Mouse (Mus musculus) heart, postnatal 0 days (tissue): ENCODE measurements around the gene Fat3. TPM values are rescaled to one million over a fixed set of nuclear protein-coding genes. Genes with fewer than 3 reads are reported as not detected.

Source experiments
- ATAC-seq: fragments of 200-750 bp; cut with Nextera tagmentation; 2 replicates; pipeline ENCODE4 v1.8.0; 2017; ENCODE audit warnings: low read depth, moderate number of reproducible peaks, moderate library complexity; ENCODE audit not compliant: insufficient read depth
- DNase-seq: peaks from one replicate; pipeline ENCODE4 v3.0.0-alpha.2; 2016; ENCODE audit warnings: low spot score
- H3K27ac ChIP-seq: fragments of 300-500 bp; sonication (generic); 2 replicates; pipeline ENCODE4 v1.5.1; 2014; ENCODE audit warnings: low read depth, mild to moderate bottlenecking
- H3K27me3 ChIP-seq: fragments of 300-500 bp; sonication (generic); 2 replicates; pipeline ENCODE4 v1.6.1; 2014; ENCODE audit warnings: low read length, mixed read lengths; ENCODE audit not compliant: control insufficient read depth, insufficient read depth
- H3K36me3 ChIP-seq: fragments of 300-500 bp; sonication (generic); replicated peaks from 2 replicates; pipeline ENCODE4 v1.6.1; 2014; ENCODE audit warnings: low read length, mixed read lengths; ENCODE audit not compliant: control insufficient read depth, insufficient read depth
- H3K4me1 ChIP-seq: fragments of 300-500 bp; sonication (generic); 2 replicates; pipeline ENCODE4 v1.6.1; 2014; ENCODE audit warnings: antibody characterized with exemption; ENCODE audit not compliant: control insufficient read depth, insufficient read depth
- H3K4me2 ChIP-seq: fragments of 300-500 bp; sonication (generic); 2 replicates; pipeline ENCODE4 v1.6.1; 2014; ENCODE audit warnings: low read depth, mild to moderate bottlenecking, low read length, moderate library complexity
- H3K4me3 ChIP-seq: fragments of 300-500 bp; sonication (generic); 2 replicates; pipeline ENCODE4 v1.5.1; 2014; ENCODE audit warnings: low read depth, low read length
- H3K9ac ChIP-seq: fragments of 300-500 bp; sonication (generic); replicated peaks from 2 replicates; pipeline ENCODE4 v1.6.1; 2014; ENCODE audit warnings: low read depth, low read length, mixed read lengths
- H3K9me3 ChIP-seq: fragments of 300-500 bp; sonication (generic); replicated peaks from 2 replicates; pipeline ENCODE4 v1.6.1; 2016; ENCODE audit warnings: low read length; ENCODE audit not compliant: control insufficient read depth
- CTCF ChIP-seq: IDR thresholded peaks from 2 replicates; pipeline ENCODE4 v1.5.1; 2016; ENCODE audit warnings: antibody characterized with exemption, control low read depth, low read depth
- EP300 ChIP-seq: IDR thresholded peaks from 2 replicates; pipeline ENCODE4 v1.6.1; 2016; ENCODE audit warnings: antibody characterized with exemption, low read depth
- WGBS: fragments of 180-500 bp; shearing (Covaris S2); extraction: QIAGEN DNeasy Blood & Tissue Kit; methylation state at CpG from one replicate; pipeline ENCODE4 v1.1.7; 2014; 5-methylcytosine and 5-hydroxymethylcytosine counted together
- polyA plus RNA-seq: library from polyadenylated mRNA; unstranded; fragments of >200 nt; fragmentation: Nextera tagmentation; extraction: Ambion mirVana; gene quantifications from 2 replicates; pipeline ENCODE4 v1.2.1, GENCODE M21; 2015
- total RNA-seq: library from RNA; depleted of rRNA; stranded (reverse); fragments of >200 nt; gene quantifications from 2 replicates; pipeline ENCODE4 v1.2.3, GENCODE M21; 2014; ENCODE audit warnings: low replicate concordance

Fat3 gene
- total and polyA plus RNA-seq, 2 experiments from 2014 or later: 0.19 to 2.4 TPM

DNA sequence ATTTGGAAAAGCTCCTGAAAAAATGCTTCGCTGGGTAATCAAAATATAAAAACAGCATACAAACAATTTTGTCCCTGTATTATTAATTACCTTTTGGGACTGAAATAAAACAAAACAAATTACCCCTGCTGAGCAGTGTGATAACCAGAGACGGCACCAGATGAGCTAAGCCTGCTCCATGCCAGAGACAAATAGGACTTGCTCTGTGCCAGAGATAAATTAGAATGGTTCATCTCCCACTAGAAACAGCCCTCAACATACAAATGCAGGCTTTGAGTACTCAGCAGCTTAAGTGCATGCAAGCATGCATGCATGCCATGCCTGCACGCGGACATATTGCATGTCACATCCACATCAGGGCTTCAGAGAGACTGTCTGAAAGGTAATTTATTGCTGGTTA, 288.9 kb downstream of the Fat3 start:
- H3K9me3 ChIP-seq: no peaks in the 10 kb centered on the region
- ATAC-seq: no peak
- H3K4me2 ChIP-seq: no peak overlapping the region

DNA sequence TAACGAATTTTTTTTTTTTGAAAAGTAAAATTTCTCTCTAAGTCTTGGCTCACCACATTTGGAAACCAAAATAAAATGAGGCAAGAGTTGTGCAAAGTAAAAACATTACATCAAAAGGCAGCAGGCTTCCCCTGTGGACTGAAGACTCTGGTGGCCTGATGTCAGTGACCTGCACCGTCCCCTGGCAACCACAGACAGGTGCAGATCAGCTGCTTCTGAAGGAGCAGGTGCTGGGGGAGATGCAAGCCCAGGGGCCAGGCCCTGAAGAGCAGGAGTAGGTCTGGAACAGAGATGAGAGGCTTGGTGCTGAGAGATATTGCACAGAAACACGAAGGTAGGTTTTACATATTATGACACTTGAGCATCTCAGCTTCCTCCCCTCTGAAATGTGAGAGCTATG, 289.6 kb downstream of the Fat3 start:
- no peak for DNase-seq
- Histone ChIP-seq H3K4me3 (no peak overlapping the region), H3K27ac (no peak overlapping the region), H3K27me3 (no peaks in the 10 kb centered on the region), H3K36me3 (no peaks in the 10 kb centered on the region), H3K9ac (no peak overlapping the region), H3K4me1 (peaks cover 12% of the 10 kb centered on the region), H3K4me2 (no peak overlapping the region), H3K9me3 (no peaks in the 10 kb centered on the region)
- no peak for ATAC-seq
- WGBS: 74% methylated on average over 3 of the region's 3 CpGs
- TF ChIP-seq CTCF (no peak), EP300 (no peak)

More for the DNA sequence above, 288.9 kb downstream of the Fat3 start:
- WGBS: 69% methylated on average over 4 of the region's 4 CpGs
- Histone ChIP-seq H3K27ac (no peak overlapping the region), H3K4me3 (no peak overlapping the region), H3K9ac (no peak overlapping the region), H3K36me3 (no peaks in the 10 kb centered on the region), H3K4me1 (peaks cover 12% of the 10 kb centered on the region), H3K27me3 (no peaks in the 10 kb centered on the region)
- TF ChIP-seq EP300 (no peak), CTCF (no peak)
- no peak for DNase-seq

DNA sequence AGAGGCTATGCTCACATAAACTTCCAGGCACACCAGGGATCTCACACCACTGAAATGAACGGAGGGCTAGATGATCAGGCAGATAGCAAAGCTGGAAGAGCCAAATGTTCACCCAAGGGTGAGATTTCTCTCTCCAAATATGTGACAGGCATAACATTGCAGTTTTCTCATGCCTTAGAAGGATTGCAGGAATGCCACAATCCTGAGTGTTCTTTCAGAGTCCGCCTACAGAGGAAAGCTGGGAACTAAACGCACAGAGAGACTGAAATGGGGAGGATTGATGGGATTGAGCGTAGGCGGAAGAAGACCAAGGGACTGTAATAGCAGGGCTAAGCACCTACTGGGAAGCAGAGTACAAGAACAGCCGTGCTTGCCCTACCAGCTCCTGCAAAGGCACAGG, 298.8 kb downstream of the Fat3 start:
- no peak overlapping the region for H3K4me3 ChIP-seq
- no peak overlapping the region for H3K4me2 ChIP-seq
- DNase-seq (no peak), ATAC-seq (no peak)
- H3K36me3 ChIP-seq: no peaks in the 10 kb centered on the region
- no peak for TF ChIP-seq CTCF
- TF ChIP-seq EP300: no peak
- H3K27me3 ChIP-seq: no peaks in the 10 kb centered on the region
- H3K4me1 ChIP-seq: peaks cover 7% of the 10 kb centered on the region; the same call in 1 of the 2 replicates
- no peak overlapping the region for H3K27ac ChIP-seq
- WGBS: 59% methylated on average over 6 of the region's 6 CpGs
- H3K9me3 ChIP-seq: no peaks in the 10 kb centered on the region
- H3K9ac ChIP-seq: no peak overlapping the region

DNA sequence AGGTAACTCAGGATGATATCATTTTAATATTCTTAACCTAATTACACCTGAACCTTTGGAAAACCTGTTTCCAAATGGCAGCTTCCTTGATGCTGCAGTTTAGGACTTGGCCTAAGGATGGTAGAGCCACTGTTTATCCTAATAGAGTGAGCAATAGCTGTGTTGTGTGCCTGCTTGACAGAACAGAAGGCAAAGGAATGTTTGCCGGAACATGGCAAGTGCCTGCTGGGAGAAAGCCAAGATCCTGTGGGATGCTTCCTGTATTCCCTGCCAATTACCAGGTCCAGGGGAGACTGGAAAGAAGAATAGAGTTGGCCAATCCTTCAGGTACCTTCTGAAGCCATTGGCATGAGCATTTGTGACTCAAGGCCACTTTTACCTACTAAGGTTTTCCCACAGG, 300.1 kb downstream of the Fat3 start:
- Histone ChIP-seq H3K4me3 (no peak overlapping the region), H3K27ac (no peak overlapping the region), H3K4me2 (no peak overlapping the region), H3K4me1 (peaks cover 7% of the 10 kb centered on the region; the same call in 1 of the 2 replicates), H3K9ac (no peak overlapping the region), H3K36me3 (no peaks in the 10 kb centered on the region), H3K27me3 (no peaks in the 10 kb centered on the region), H3K9me3 (no peaks in the 10 kb centered on the region)
- no peak for TF ChIP-seq EP300
- TF ChIP-seq CTCF: no peak
- ATAC-seq (no peak), DNase-seq (peak; percentile 47)
- WGBS: 20% methylated on average over 1 of the region's 1 CpGs

DNA sequence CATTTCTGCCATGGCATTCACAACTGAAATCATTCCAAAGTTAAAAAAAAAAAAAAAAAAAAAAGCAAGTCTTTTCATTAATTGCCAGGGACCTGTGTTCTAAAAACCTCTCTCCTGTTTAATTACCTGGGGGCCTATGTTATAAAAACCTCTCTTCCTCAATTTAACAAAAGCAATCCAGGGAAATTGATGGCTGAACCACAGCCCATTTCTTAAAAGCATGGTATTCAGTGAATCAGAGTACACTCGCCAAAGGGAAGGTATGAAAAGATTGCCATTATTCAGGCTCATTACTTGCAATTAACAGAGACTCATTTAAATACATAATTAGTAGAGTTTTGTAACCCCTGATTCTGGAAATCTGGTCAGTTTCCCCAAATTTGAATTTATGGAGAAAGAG, 314.6 kb downstream of the Fat3 start:
- 87% methylated on average over 1 of the region's 1 CpGs for WGBS
- Histone ChIP-seq H3K4me3 (no peak overlapping the region), H3K9ac (no peak overlapping the region), H3K4me1 (no peaks in the 10 kb centered on the region), H3K36me3 (no peaks in the 10 kb centered on the region), H3K4me2 (no peak overlapping the region), H3K27ac (no peak overlapping the region), H3K27me3 (no peaks in the 10 kb centered on the region), H3K9me3 (no peaks in the 10 kb centered on the region)
- DNase-seq (no peak), ATAC-seq (no peak)
- TF ChIP-seq CTCF (no peak), EP300 (no peak)

DNA sequence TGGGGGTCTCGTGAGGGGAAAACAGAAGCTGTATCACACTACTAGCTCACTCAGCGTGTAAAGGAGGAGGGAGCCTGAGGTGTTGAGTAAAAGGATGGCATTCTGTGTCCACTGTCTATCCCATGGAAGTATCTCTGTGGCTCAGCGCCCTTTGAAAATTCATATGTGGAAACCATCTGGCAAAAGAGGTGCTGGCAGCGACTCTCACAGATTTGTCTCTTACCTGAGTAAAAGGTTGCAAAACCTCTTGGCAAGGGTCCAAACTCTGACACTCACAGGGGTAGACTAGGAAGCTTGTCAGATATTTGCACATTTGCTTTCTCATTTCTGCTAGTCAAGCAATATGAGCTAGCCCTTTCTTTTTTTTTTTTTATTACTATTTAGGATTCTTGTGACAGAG, 331.8 kb downstream of the Fat3 start:
- Histone ChIP-seq H3K36me3 (no peaks in the 10 kb centered on the region), H3K9ac (no peak overlapping the region), H3K27me3 (no peaks in the 10 kb centered on the region), H3K4me1 (no peaks in the 10 kb centered on the region), H3K4me2 (no peak overlapping the region), H3K4me3 (no peak overlapping the region), H3K27ac (no peak overlapping the region), H3K9me3 (no peaks in the 10 kb centered on the region)
- DNase-seq: no peak
- TF ChIP-seq EP300 (no peak), CTCF (no peak)
- no peak for ATAC-seq
- 72% methylated on average over 4 of the region's 4 CpGs for WGBS
